Mouse (Mus musculus) limb, embryonic 11.5 days (tissue): ENCODE data around the gene Mmp27. TPM values are rescaled to one million over a fixed set of nuclear protein-coding genes. Genes with fewer than 3 reads are reported as not detected.

Experiments
- ATAC-seq: fragments of 200-750 bp; cut with Nextera tagmentation; 2 replicates; pipeline ENCODE4 v1.8.0; 2017; ENCODE audit warnings: low read depth; ENCODE audit not compliant: insufficient number of reproducible peaks, low FRiP score, low TSS enrichment
- DNase-seq: peaks from one replicate; pipeline ENCODE4 v3.0.0-alpha.2; 2015; ENCODE audit warnings: low spot score
- H3K27ac ChIP-seq: fragments of 300-500 bp; sonication (generic); replicated peaks from 2 replicates; pipeline ENCODE4 v1.5.1; 2014; ENCODE audit warnings: low read depth, mild to moderate bottlenecking, low read length
- H3K27me3 ChIP-seq: fragments of 300-500 bp; sonication (generic); 2 replicates; pipeline ENCODE4 v1.6.1; 2014; ENCODE audit warnings: mild to moderate bottlenecking, low read length, mixed read lengths; ENCODE audit not compliant: control insufficient read depth, insufficient read depth
- H3K36me3 ChIP-seq: fragments of 300-500 bp; sonication (generic); 2 replicates; pipeline ENCODE4 v1.6.1; 2014; ENCODE audit warnings: mild to moderate bottlenecking, low read length, moderate library complexity, mixed read lengths; ENCODE audit not compliant: control insufficient read depth, insufficient read depth
- H3K4me1 ChIP-seq: fragments of 300-500 bp; sonication (generic); 2 replicates; pipeline ENCODE4 v1.6.1; 2014; ENCODE audit warnings: low read length, mixed read lengths; ENCODE audit not compliant: control insufficient read depth, insufficient read depth
- H3K4me2 ChIP-seq: fragments of 300-500 bp; sonication (generic); 2 replicates; pipeline ENCODE4 v1.6.1; 2014; ENCODE audit warnings: low read depth, mild to moderate bottlenecking, moderate library complexity; ENCODE audit not compliant: severe bottlenecking
- H3K4me3 ChIP-seq: fragments of 300-500 bp; sonication (generic); 2 replicates; pipeline ENCODE4 v1.5.1; 2014; ENCODE audit warnings: low read depth, low read length
- H3K9ac ChIP-seq: fragments of 300-500 bp; sonication (generic); 2 replicates; pipeline ENCODE4 v1.6.1; 2014; ENCODE audit warnings: mild to moderate bottlenecking, low read length
- H3K9me3 ChIP-seq: fragments of 300-500 bp; sonication (generic); 2 replicates; pipeline ENCODE4 v1.6.1; 2016; ENCODE audit warnings: low read length; ENCODE audit not compliant: control insufficient read depth
- WGBS: fragments of 180-500 bp; shearing (Covaris S2); extraction: QIAGEN DNeasy Blood & Tissue Kit; methylation state at CpG from one replicate; pipeline ENCODE4 v1.1.7; 2014; 5-methylcytosine and 5-hydroxymethylcytosine counted together
- polyA plus RNA-seq: library from polyadenylated mRNA; unstranded; fragments of >200 nt; fragmentation: Nextera tagmentation; extraction: Ambion mirVana; gene quantifications from 2 replicates; pipeline ENCODE4 v1.2.1, GENCODE M21; 2014

The Mmp27 gene
- polyA plus RNA-seq, 1 experiment from 2014 or later, result not detected

DNA sequence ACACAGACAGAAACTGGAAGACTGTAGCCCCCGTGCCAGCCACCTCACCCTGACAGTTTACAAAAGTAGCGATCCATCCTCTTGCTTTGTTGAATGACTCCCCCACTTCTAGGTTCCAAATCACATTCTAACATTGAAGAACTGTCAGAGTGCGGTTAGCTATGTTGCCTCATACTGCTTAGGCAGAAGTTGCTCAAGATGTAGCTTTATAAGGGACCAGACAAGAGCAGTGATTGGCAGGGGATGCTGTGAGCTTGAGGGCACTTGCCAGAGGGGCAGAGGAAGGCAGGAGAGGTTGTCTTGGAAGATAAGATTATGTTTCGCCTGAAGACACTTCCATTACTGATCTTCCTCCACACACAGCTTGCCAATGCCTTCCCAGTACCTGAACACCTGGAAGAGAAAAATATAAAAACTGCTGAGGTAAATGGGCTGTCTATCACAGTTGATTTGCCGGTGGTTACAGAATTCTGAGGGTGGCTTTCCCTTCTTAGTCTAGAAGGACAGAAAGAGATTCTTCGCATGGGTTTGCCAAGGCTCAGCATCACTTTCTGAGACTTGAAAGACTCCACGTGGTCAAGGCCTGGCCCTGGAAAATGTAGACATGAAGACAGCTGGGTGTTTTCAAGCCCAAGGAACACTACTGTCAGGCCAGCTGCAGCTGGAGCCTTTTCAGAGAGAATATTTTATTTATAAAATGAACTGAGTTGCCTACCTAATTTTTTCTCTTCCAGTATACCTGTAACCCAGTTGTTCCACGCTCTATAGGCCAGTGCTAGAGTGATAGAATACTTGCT is 12.8 kb upstream of the Mmp27 start, which contains the start of gene Mmp8:
Gene Mmp8 (plus strand): TSS at position 236 of the 797 bp plus-strand sequence.
- no peak within 1 kb of the TSS for H3K27ac ChIP-seq
- ATAC-seq (no peak), DNase-seq (no peak)
- no peak within 1 kb of the TSS for H3K4me2 ChIP-seq
- H3K36me3 ChIP-seq, result no peaks in the 10 kb centered on the region
- 87% methylated on average over 8 of the region's 8 CpGs for WGBS
- H3K9ac ChIP-seq, result no peak within 1 kb of the TSS
- no peaks in the 10 kb centered on the region for H3K4me1 ChIP-seq
- no peaks in the 10 kb centered on the region for H3K27me3 ChIP-seq
- H3K9me3 ChIP-seq, result no peaks in the 10 kb centered on the region
- H3K4me3 ChIP-seq, result no peak within 1 kb of the TSS

- Histone ChIP-seq H3K4me2 (no peak overlapping the region), H3K27ac (no peak overlapping the region), H3K36me3 (no peaks in the 10 kb centered on the region), H3K9ac (no peak overlapping the region), H3K4me1 (no peaks in the 10 kb centered on the region), H3K9me3 (no peaks in the 10 kb centered on the region), H3K4me3 (no peak overlapping the region), H3K27me3 (no peaks in the 10 kb centered on the region)
- WGBS, result 87% methylated on average over 4 of the region's 4 CpGs
- DNase-seq (no peak), ATAC-seq (no peak)
Observed at GRCm38 (mm10) chr9:7560026-7560425, 11.2 kb upstream of the Mmp27 start.

DNA sequence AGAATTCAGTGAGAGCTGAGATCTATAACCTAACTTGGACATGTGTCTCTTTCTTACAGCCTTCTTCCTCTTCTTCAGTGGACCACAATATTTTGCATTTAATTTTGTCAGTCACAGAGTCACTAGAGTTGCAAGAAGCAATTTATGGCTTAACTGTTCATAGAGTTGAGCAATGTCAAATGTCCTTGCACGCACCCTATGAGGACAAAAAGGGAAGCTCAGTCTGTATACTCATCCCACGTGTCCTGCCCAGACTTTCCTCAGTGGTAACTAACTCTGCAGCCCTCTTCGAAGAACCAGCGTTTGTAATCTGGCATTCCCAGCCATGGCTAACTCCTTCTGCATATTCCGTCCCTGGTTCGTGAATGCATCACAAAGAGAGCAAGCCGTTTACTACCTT is 3.8 kb upstream of the Mmp27 start:
- ATAC-seq, result no peak
- Histone ChIP-seq H3K4me1 (no peaks in the 10 kb centered on the region), H3K36me3 (no peaks in the 10 kb centered on the region), H3K9ac (no peak overlapping the region), H3K9me3 (no peaks in the 10 kb centered on the region), H3K4me2 (no peak overlapping the region), H3K4me3 (no peak overlapping the region), H3K27ac (no peak overlapping the region), H3K27me3 (no peaks in the 10 kb centered on the region)
- 68% methylated on average over 7 of the region's 7 CpGs for WGBS
- DNase-seq, result no peak

DNA sequence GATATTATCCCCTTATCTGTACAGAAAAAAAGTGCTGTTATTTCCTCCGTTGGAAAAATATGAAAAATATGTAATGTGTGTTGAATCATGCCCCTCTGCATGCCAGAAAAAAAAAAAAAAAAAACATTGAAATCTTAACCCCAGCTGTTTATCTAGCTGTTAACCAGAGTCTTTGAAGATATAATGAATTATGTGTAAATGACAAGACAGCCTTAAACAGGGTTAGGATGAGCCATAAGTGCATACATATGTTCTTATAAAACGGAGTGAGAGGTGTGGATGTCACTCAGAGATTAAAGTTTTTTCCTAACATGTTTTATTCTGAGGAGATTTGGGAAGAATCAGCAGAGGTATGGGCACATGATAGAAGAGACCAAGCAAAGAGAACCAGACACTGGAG is 3.3 kb upstream of the Mmp27 start:
- Histone ChIP-seq H3K36me3 (no peaks in the 10 kb centered on the region), H3K4me1 (no peaks in the 10 kb centered on the region), H3K9ac (no peak overlapping the region), H3K4me3 (no peak overlapping the region), H3K4me2 (no peak overlapping the region), H3K9me3 (no peaks in the 10 kb centered on the region), H3K27me3 (no peaks in the 10 kb centered on the region), H3K27ac (no peak overlapping the region)
- ATAC-seq (no peak), DNase-seq (no peak)
- 55% methylated on average over 2 of the region's 2 CpGs for WGBS

- Histone ChIP-seq H3K9ac (no peak overlapping the region), H3K4me1 (no peaks in the 10 kb centered on the region), H3K4me3 (no peak overlapping the region), H3K27me3 (no peaks in the 10 kb centered on the region), H3K36me3 (no peaks in the 10 kb centered on the region), H3K4me2 (no peak overlapping the region), H3K27ac (no peak overlapping the region), H3K9me3 (no peaks in the 10 kb centered on the region)
- WGBS, result 91% methylated on average over 1 of the region's 1 CpGs
- DNase-seq (no peak), ATAC-seq (no peak)
Observed at GRCm38 (mm10) chr9:7570485-7570884, 711 bp upstream of the Mmp27 start.

GRCm38 (mm10) chr9:7572188-7572587 is 992 bp downstream of the Mmp27 start:
- Histone ChIP-seq H3K9me3 (no peaks in the 10 kb centered on the region), H3K36me3 (no peaks in the 10 kb centered on the region), H3K4me2 (no peak overlapping the region), H3K4me3 (no peak overlapping the region), H3K27me3 (no peaks in the 10 kb centered on the region), H3K27ac (no peak overlapping the region), H3K4me1 (no peaks in the 10 kb centered on the region), H3K9ac (no peak overlapping the region)
- ATAC-seq (no peak), DNase-seq (no peak)
- 86% methylated on average over 7 of the region's 7 CpGs for WGBS

DNA sequence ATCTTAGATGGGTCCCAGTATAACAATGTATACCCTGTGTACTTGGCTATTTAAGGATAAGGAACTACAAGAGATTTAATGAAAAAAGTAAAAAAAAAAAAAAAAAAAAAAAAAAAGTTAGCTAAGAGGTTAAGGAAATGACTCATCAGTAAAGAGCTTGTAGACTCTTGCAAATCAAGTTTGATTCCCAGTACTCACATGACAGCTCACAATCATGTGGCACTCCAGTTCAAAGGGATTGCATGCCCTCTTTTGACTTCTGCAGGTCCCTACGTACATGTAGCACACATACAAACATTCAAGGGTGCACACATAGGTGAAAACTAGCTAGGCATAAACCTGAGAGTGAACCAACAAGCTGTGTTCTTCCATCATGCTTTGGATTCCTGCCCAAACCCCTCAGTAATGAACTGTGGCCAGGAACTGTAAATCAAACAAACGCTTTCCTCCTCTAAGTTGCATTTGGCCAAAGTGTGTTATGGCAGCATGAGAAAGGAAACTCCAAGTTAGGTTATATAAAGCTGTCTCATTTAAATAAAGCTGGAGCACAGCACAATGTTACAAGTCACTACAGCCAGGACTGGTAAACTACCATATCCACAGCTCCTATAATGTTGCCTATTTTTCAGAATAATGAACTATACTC is 1.6 kb downstream of the Mmp27 start:
- no peak overlapping the region for H3K4me2 ChIP-seq
- ATAC-seq, result no peak
- H3K9ac ChIP-seq, result no peak overlapping the region
- H3K9me3 ChIP-seq, result no peaks in the 10 kb centered on the region
- no peak for DNase-seq
- H3K36me3 ChIP-seq, result no peaks in the 10 kb centered on the region
- no peak overlapping the region for H3K27ac ChIP-seq
- H3K4me3 ChIP-seq, result no peak overlapping the region
- no peaks in the 10 kb centered on the region for H3K27me3 ChIP-seq
- whole genome bisulfite sequencing, result 75% methylated on average over 2 of the region's 2 CpGs
- H3K4me1 ChIP-seq, result no peaks in the 10 kb centered on the region

GRCm38 (mm10) chr9:7575526-7575925 is 4.3 kb downstream of the Mmp27 start:
- H3K27me3 ChIP-seq, result no peaks in the 10 kb centered on the region
- no peaks in the 10 kb centered on the region for H3K9me3 ChIP-seq
- no peak overlapping the region for H3K4me3 ChIP-seq
- no peak overlapping the region for H3K4me2 ChIP-seq
- H3K4me1 ChIP-seq, result no peaks in the 10 kb centered on the region
- ATAC-seq (no peak), DNase-seq (no peak)
- no peaks in the 10 kb centered on the region for H3K36me3 ChIP-seq
- no peak overlapping the region for H3K27ac ChIP-seq
- WGBS, result 75% methylated on average over 3 of the region's 3 CpGs
- no peak overlapping the region for H3K9ac ChIP-seq
